Mouse (Mus musculus) urinary bladder, adult 2 months (tissue): ENCODE data around the gene Klri1. TPM values are rescaled to one million over a fixed set of nuclear protein-coding genes. Genes with fewer than 3 reads are reported as not detected.
"Not testable (repeated sequence)": the region's sequence is repeated elsewhere in the genome, so short reads cannot be mapped to it uniquely, and the experiment has no call there.

Experiments
- DNase-seq: peaks from one replicate; pipeline ENCODE4 v3.0.0; 2022; ENCODE audit warnings: low spot score
- polyA plus RNA-seq: library from polyadenylated mRNA; depleted of rRNA; stranded (reverse); fragments of >200 nt; gene quantifications from 2 replicates; pipeline ENCODE4 v1.2.3, GENCODE M21; 2012; rRNA removed

Klri1 gene
- polyA plus RNA-seq = 0.40 and 0.41 TPM in 2 replicates

GRCm38 (mm10) chr6:129717032-129717431, at the start of gene Klri1:
Gene Klri1 (minus strand): TSS chr6:129717132.
- no peak for DNase-seq

DNA sequence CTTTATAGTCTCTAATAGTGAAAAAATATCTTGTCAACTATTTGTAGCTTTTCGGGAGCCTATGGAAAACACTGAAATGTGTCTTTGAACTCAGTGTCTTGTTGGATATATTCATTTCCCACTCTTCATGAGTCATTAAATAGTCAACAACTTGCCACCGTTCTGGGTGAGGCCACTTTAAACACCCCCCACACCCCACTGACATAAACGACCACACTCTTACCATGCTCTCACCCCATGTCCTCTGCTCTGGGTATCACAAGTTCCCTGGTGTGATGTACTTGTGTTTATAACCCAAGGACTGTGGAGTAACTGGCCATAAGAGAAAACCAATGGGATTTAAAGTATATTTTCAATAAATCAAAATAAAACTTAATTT, 30.7 kb upstream of the Klri1 start:
- DNase-seq = no peak

DNA sequence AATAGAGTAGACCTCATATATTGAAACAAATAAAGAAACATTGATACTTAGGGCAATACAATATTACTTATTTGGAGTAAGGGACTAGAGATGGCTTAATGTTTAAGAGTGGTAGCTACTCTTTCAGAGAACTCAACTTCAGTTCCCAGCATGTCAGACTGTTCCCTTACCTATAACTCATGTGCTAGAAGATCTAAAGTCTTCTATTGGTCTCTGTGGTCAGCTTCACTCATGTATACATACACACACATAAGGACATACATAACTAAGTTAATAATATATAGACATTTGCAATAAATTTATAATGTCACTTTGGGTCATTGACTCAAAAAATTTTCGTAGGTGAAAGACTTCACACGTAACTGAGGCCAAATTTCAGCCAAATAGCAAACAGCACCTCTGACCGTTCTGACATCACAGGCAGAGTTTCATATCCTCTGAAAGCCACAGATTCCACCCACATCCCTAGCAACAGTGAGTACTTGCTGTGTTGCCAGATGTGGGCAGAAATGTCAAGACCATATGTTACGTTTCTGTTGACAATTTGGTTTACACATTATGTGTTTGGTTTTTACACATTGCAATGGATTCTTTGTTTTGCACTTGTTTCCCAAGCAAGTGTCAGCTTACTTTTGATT, 30.2 kb upstream of the Klri1 start:
- DNase-seq = no peak

GRCm38 (mm10) chr6:129746151-129746550, 29.2 kb upstream of the Klri1 start:
- DNase-seq = no peak

- no peak for DNase-seq
Observed at GRCm38 (mm10) chr6:129740069-129740721, 23.3 kb upstream of the Klri1 start, which contains the start of gene Klri2. Gene Klri2 (minus strand): TSS chr6:129740484.

GRCm38 (mm10) chr6:129736414-129736813, 19.5 kb upstream of the Klri1 start:
- DNase-seq = no peak

DNA sequence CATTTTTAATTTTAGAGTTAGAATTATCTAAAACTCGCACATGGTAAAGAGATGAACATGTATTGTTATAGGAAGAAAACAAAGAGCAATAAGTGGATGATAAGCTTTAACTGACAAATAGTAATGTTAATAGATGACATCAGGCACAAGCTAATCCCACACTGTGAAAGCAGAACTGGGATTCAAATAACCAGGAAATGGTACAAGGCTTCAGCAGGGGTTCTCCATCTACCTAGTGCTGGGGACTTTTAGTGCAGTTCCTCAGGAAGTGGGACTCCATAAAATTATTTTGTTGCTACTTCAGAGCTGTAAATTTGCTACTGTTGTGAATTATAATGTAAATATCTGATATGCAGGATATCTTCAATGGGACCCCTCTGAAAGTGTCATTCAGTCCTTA, 10.3 kb upstream of the Klri1 start:
- DNase-seq = no peak

GRCm38 (mm10) chr6:129721390-129721789, 4.5 kb upstream of the Klri1 start:
- DNase-seq = no peak

- no peak for DNase-seq
Observed at GRCm38 (mm10) chr6:129720487-129720886, 3.6 kb upstream of the Klri1 start.

DNA sequence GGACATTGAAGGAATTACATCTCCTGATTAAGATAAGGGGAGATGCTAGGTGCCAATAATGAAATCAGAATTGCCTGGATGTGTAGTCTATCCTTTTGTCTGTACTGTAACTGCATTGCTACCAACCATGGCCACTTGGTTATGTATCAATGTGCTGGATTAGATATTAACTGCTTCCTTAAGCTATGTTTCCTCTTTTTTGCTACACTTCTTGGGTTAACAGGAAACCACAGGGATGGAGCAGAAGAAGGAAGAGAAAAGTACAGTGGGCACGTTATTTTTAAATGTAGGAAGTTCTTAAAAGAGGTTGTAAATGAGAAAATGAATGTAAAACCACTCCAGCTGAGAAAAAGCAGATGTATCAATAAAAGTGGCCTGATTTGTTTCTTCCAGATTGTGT, 3.4 kb downstream of the Klri1 start:
- DNase-seq = no peak

- not testable (repeated sequence) for DNase-seq
Observed at GRCm38 (mm10) chr6:129691436-129691835, 25.5 kb downstream of the Klri1 start.

DNA sequence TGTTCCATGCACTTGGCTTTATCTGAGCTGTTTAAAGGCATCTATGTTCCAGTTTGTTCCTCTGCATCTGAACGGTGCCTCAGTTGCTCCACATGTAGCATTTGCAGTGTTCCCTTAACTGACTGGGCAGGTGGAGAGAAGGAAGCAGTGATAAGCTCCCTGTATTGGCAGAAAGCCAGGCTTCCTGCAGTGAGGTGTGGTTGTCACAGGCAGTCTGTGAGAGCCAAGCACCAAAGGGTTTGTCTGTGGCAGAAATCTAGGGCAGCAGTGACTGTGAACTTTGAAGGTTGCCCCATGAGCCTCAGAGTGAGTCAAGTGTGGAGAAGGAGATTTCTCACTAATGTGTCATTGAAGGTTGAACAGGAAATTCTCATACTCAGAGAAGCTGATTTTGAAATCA, 36.6 kb downstream of the Klri1 start:
- DNase-seq = no peak

- no peak for DNase-seq
Observed at GRCm38 (mm10) chr6:129678873-129679272, 38.1 kb downstream of the Klri1 start, which contains the start of gene Klrc1. Gene Klrc1 (minus strand): TSS chr6:129678973.

GRCm38 (mm10) chr6:129661301-129661700, 55.6 kb downstream of the Klri1 start:
- DNase-seq = not testable (repeated sequence)

DNA sequence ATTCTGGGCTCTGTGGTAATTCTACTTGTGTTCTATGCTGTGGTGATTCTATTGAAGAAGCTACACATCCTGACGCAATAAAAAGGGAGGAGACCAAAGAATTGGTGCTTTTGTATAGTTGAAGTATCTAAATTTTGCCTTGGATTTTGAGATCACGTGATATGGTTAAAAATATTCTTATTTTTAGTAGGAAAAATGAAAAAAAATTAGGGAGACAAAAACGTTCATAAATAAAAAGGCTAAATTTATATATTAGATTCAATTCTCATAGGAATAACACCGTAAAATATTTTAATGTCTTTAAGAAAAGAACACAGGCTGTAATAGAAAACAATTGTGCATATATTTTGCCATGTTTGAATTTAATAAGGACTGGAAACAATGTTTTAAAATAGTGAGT, 56.3 kb downstream of the Klri1 start, which contains the start of gene Klrc2:
TSS of gene Klrc2 (minus strand) at position 101 of the 400 bp plus-strand sequence.
- DNase-seq = not testable (repeated sequence)

Other genes starting within 250 kb of the Klri1 start
- gene Olr1, start 210.0 kb downstream of the Klri1 start, polyA plus RNA-seq = 0.12 and 0.14 TPM in 2 replicates
- gene Tmem52b, start 204.6 kb downstream of the Klri1 start, polyA plus RNA-seq = not detected in 2 replicates
- gene Gabarapl1, start 184.0 kb downstream of the Klri1 start, polyA plus RNA-seq = 105 and 120 TPM in 2 replicates
- 0.81 and 1.1 TPM in 2 replicates for gene Klre1, start 139.2 kb downstream of the Klri1 start, polyA plus RNA-seq
- gene Klrd1, start 125.3 kb downstream of the Klri1 start, polyA plus RNA-seq = 3.2 and 4.4 TPM in 2 replicates
- 3.7 and 4.9 TPM in 2 replicates for gene Klrk1, start 93.3 kb downstream of the Klri1 start, polyA plus RNA-seq
- 0.25 TPM in 1 of 2 replicates, not detected in the other for gene Klrc3, start 73.8 kb downstream of the Klri1 start, polyA plus RNA-seq
- 0.34 and 0.44 TPM in 2 replicates for gene Klrc2, start 56.4 kb downstream of the Klri1 start, polyA plus RNA-seq
- gene Klrc1, start 38.2 kb downstream of the Klri1 start, polyA plus RNA-seq = 0.50 and 0.55 TPM in 2 replicates
- gene Klri2, start 23.4 kb upstream of the Klri1 start, polyA plus RNA-seq = 0.19 TPM in 2 replicates
- gene Gm156, start 67.1 kb upstream of the Klri1 start, polyA plus RNA-seq = not detected in 2 replicates
- not detected in 2 replicates for gene Gm17631, start 145.5 kb upstream of the Klri1 start, polyA plus RNA-seq
- gene Klra17, start 159.5 kb upstream of the Klri1 start, polyA plus RNA-seq = 0.04 and 0.07 TPM in 2 replicates
- 0.07 TPM in 1 of 2 replicates, not detected in the other for gene Klra5, start 200.5 kb upstream of the Klri1 start, polyA plus RNA-seq